ENCODE assay signal across 8 mouse cellular contexts in the genomic region with DNA sequence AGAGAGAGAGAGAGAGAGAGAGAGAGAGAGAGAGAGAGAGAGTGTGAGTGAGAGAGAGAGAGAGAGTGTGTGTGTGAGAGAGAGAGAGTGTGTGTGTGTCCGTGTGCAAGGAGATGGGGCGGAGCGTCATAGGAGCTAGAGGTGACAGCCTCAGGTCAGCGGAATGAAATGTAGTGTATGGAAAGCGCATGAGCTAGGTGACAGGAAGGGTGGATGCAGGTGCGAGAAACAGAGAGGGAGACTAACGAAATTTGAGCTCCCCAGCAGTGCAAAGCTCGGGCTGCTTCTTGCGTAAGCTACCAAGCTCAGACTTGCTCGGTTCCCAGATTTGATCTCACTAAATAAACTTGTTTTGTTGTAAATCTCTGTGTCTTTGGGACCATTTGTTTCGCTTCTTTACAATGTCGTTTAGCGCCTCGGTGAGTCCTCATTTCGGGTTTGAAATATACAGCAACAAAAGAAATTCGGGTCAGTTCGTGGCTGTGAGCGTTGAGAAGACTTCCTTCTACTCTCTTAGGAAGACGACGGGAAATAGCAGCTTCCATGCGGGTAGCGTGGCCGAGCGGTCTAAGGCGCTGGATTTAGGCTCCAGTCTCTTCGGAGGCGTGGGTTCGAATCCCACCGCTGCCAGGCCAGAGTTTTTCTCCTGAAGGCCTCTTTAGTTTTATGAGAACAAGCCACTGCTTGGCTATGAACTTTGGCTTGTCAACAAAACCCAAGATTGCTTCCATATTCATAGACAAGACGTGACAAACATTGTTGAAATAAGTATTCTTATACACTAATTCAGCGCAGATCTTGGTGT. TPM values are rescaled to one million over a fixed set of nuclear protein-coding genes. Genes with fewer than 3 reads are reported as not detected.
DNase-seq lines count a peak whose midpoint lies in the region; ATAC-seq and TF ChIP-seq lines count a peak whose summit lies in the region.

No protein-coding gene starts in this region.

- no peaks in the 10 kb centered on the region for H3K36me3 ChIP-seq in ES-Bruce4 (ENCODE audit: control insufficient read depth, insufficient read depth, low read length, poor library complexity, severe bottlenecking)
- H3K36me3 ChIP-seq in forebrain, embryonic 14.5 days (ENCODE audit: control insufficient read depth, insufficient read depth, low read length): no peaks in the 10 kb centered on the region
- no peaks in the 10 kb centered on the region for H3K36me3 ChIP-seq in liver, embryonic 16.5 days (ENCODE audit: control insufficient read depth, insufficient read depth)
- no peaks in the 10 kb centered on the region for H3K36me3 ChIP-seq in neural tube, embryonic 12.5 days
- H3K36me3 ChIP-seq in stomach, postnatal 0 days (ENCODE audit: control insufficient read depth, insufficient read depth, low read length): no peaks in the 10 kb centered on the region

- H3K4me2 ChIP-seq in forebrain, embryonic 14.5 days (ENCODE audit: low read length): peak overlapping the region; percentile 94
- peak overlapping the region; percentile 95 for H3K4me2 ChIP-seq in liver, embryonic 16.5 days (ENCODE audit: low read depth, low read length)
- peak overlapping the region; percentile 97 for H3K4me2 ChIP-seq in neural tube, embryonic 12.5 days (replicated peaks)
- peak overlapping the region; percentile 83 for H3K4me2 ChIP-seq in stomach, postnatal 0 days (replicated peaks; ENCODE audit: low read depth)

- TF ChIP-seq POLR2A in ES-Bruce4 (IDR thresholded peaks at IDR 0.05; ENCODE audit: insufficient read depth, low read length): no peak

- TF ChIP-seq EP300 in ES-Bruce4 (IDR thresholded peaks at IDR 0.05; ENCODE audit: insufficient read depth, low read depth, low read length): 0 out of 2 replicates have a peak, but pooled peaks have one; percentile 16
- TF ChIP-seq EP300 in stomach, postnatal 0 days (optimal IDR thresholded peaks at IDR 0.05): peak; percentile 81

- H3K4me3 ChIP-seq in ES-Bruce4 (ENCODE audit: low read depth, low read length): peak overlapping the region; percentile 89
- peak overlapping the region; percentile 77 for H3K4me3 ChIP-seq in forebrain, embryonic 14.5 days (ENCODE audit: low read depth, low read length)
- H3K4me3 ChIP-seq in liver, embryonic 16.5 days (ENCODE audit: low read depth, low read length): peak overlapping the region; percentile 74
- H3K4me3 ChIP-seq in neural tube, embryonic 12.5 days: peak overlapping the region; percentile 79
- peak overlapping the region; percentile 68 for H3K4me3 ChIP-seq in stomach, postnatal 0 days (ENCODE audit: low read depth, low read length)

- H3K4me1 ChIP-seq in ES-Bruce4 (ENCODE audit: control insufficient read depth, insufficient read depth, low read length): peaks cover 2% of the 10 kb centered on the region
- peaks cover 14% of the 10 kb centered on the region; the same call in 1 of the 2 replicates for H3K4me1 ChIP-seq in forebrain, embryonic 14.5 days (ENCODE audit: control insufficient read depth, insufficient read depth, low read length)
- peaks cover 56% of the 10 kb centered on the region for H3K4me1 ChIP-seq in liver, embryonic 16.5 days (ENCODE audit: control insufficient read depth, low read depth, low read length)
- H3K4me1 ChIP-seq in neural tube, embryonic 12.5 days: peaks cover 37% of the 10 kb centered on the region
- peaks cover 2% of the 10 kb centered on the region; the same call in 1 of the 2 replicates for H3K4me1 ChIP-seq in stomach, postnatal 0 days (replicated peaks; ENCODE audit: control insufficient read depth, insufficient read depth)

- no peak for TF ChIP-seq CTCF in ES-Bruce4 (IDR thresholded peaks at IDR 0.05; ENCODE audit: low read depth, low read length)
- no peak for TF ChIP-seq CTCF in stomach, postnatal 0 days (IDR thresholded peaks at IDR 0.05; ENCODE audit: low read depth)

- under 1% methylated on average over 31 of the region's 31 CpGs for WGBS in forebrain, embryonic 14.5 days
- under 1% methylated on average over 31 of the region's 31 CpGs for WGBS in large intestine, adult 2 months
- WGBS in liver, embryonic 16.5 days (ENCODE audit: insufficient replicate concordance): under 1% methylated on average over 31 of the region's 31 CpGs
- WGBS in neural tube, embryonic 12.5 days: under 1% methylated on average over 31 of the region's 31 CpGs
- WGBS in stomach, postnatal 0 days: under 1% methylated on average over 31 of the region's 31 CpGs

- peak overlapping the region; percentile 35; the same call in 1 of the 2 replicates for H3K27ac ChIP-seq in ES-Bruce4 (ENCODE audit: insufficient read depth, low read length)
- H3K27ac ChIP-seq in forebrain, embryonic 14.5 days (ENCODE audit: low read depth, low read length): peak overlapping the region; percentile 74
- H3K27ac ChIP-seq in liver, embryonic 16.5 days (ENCODE audit: low read length): peak overlapping the region; percentile 83
- H3K27ac ChIP-seq in neural tube, embryonic 12.5 days: no peak overlapping the region
- peak overlapping the region; percentile 89 for H3K27ac ChIP-seq in stomach, postnatal 0 days (replicated peaks)

- intact Hi-C loops in heart, postnatal 14 days (cut with DNase I): loop anchor here (1.0 kb wide), 2 partner anchors 61 to 83 kb away; no protein-coding TSS in a partner anchor

- peak; percentile 65 for ATAC-seq in forebrain, embryonic 14.5 days
- ATAC-seq in liver, embryonic 16.5 days (ENCODE audit: low read depth): peak; percentile 70
- ATAC-seq in neural tube, embryonic 12.5 days (ENCODE audit: low FRiP score, low read depth): peak; percentile 68
- peak; percentile 62 for ATAC-seq in stomach, postnatal 0 days (ENCODE audit: low FRiP score, low TSS enrichment)

- H3K9ac ChIP-seq in ES-Bruce4 (ENCODE audit: low read depth, poor library complexity, severe bottlenecking): peak overlapping the region; percentile 52
- H3K9ac ChIP-seq in forebrain, embryonic 14.5 days (ENCODE audit: low read length): peak overlapping the region; percentile 59
- H3K9ac ChIP-seq in liver, embryonic 16.5 days (ENCODE audit: low read depth, low read length): peak overlapping the region; percentile 64
- H3K9ac ChIP-seq in neural tube, embryonic 12.5 days: peak overlapping the region; percentile 29; the same call in 1 of the 2 replicates
- H3K9ac ChIP-seq in stomach, postnatal 0 days (ENCODE audit: low read length): peak overlapping the region; percentile 58

- DNase-seq in c-Kit-positive CD71-positive TER-119-positive erythroid progenitor cells, embryonic 14.5 days (ENCODE audit: low spot score): peak; percentile 92
- peak; percentile 96 for DNase-seq in forebrain, embryonic 14.5 days (ENCODE audit: low spot score)
- DNase-seq in heart, postnatal 14 days: peak; percentile 88 to 90
- peak; percentile 75 for DNase-seq in large intestine, adult 2 months (ENCODE audit: low read depth, low spot score)
- DNase-seq in stomach, postnatal 0 days (ENCODE audit: low spot score): peak; percentile 87

- peaks cover 17% of the 10 kb centered on the region for H3K27me3 ChIP-seq in ES-Bruce4 (ENCODE audit: control insufficient read depth, insufficient read depth, low read length, poor library complexity, severe bottlenecking)
- H3K27me3 ChIP-seq in forebrain, embryonic 14.5 days (replicated peaks; ENCODE audit: control insufficient read depth, insufficient read depth, low read length): peaks cover 6% of the 10 kb centered on the region; the same call in 1 of the 2 replicates
- peaks cover 42% of the 10 kb centered on the region for H3K27me3 ChIP-seq in liver, embryonic 16.5 days (ENCODE audit: control insufficient read depth, insufficient read depth, low read depth, low read length)
- peaks cover 19% of the 10 kb centered on the region; the same call in 1 of the 2 replicates for H3K27me3 ChIP-seq in neural tube, embryonic 12.5 days (replicated peaks)
- no peaks in the 10 kb centered on the region for H3K27me3 ChIP-seq in stomach, postnatal 0 days (ENCODE audit: control insufficient read depth, insufficient read depth, low read length)

- no peaks in the 10 kb centered on the region for H3K9me3 ChIP-seq in ES-Bruce4 (replicated peaks; ENCODE audit: control insufficient read depth, insufficient read depth, low read length, poor library complexity, severe bottlenecking)
- H3K9me3 ChIP-seq in forebrain, embryonic 14.5 days (replicated peaks; ENCODE audit: control insufficient read depth, low read length): no peaks in the 10 kb centered on the region
- no peaks in the 10 kb centered on the region for H3K9me3 ChIP-seq in liver, embryonic 16.5 days (replicated peaks; ENCODE audit: control insufficient read depth, low read length)
- no peaks in the 10 kb centered on the region for H3K9me3 ChIP-seq in neural tube, embryonic 12.5 days
- no peaks in the 10 kb centered on the region for H3K9me3 ChIP-seq in stomach, postnatal 0 days (ENCODE audit: control insufficient read depth, low read length)

RNA-seq across cellular contexts. Expression of a gene that starts 1.5 kb away (rescaled TPM):
- polyA plus RNA-seq in ES-Bruce4 (2011; ENCODE audit: insufficient read depth, insufficient read length, low read depth, missing spikeins): not detected in 2 replicates
- 0.14 TPM in 2 replicates for polyA plus RNA-seq in forebrain, embryonic 14.5 days (2014; fragmentation: Nextera tagmentation; extraction: Ambion mirVana)
- under 1 TPM; 0.33 to 0.44 TPM for total RNA-seq in heart, postnatal 14 days (2021)
- 0.14 and 0.25 TPM in 2 replicates for polyA plus RNA-seq in large intestine, adult 2 months (2012; rRNA removed)
- polyA plus RNA-seq in liver, embryonic 16.5 days (2015; fragmentation: Nextera tagmentation; extraction: Ambion mirVana): 0.07 TPM in 1 of 2 replicates, not detected in the other
- polyA plus RNA-seq in neural tube, embryonic 12.5 days (2016; fragmentation: Nextera tagmentation; extraction: Ambion mirVana): not detected in 2 replicates
- polyA plus RNA-seq in stomach, postnatal 0 days (2015; fragmentation: Nextera tagmentation; extraction: Ambion mirVana): 0.24 and 0.41 TPM in 2 replicates

RNA-seq across cellular contexts. Expression of a gene that starts 1.8 kb away (rescaled TPM):
- 1.7 and 2.0 TPM in 2 replicates for polyA plus RNA-seq in ES-Bruce4 (2011; ENCODE audit: insufficient read depth, insufficient read length, low read depth, missing spikeins)
- 0.94 and 2.1 TPM in 2 replicates for polyA plus RNA-seq in forebrain, embryonic 14.5 days (2014; fragmentation: Nextera tagmentation; extraction: Ambion mirVana)
- not detected for total RNA-seq in heart, postnatal 14 days (2021)
- polyA plus RNA-seq in large intestine, adult 2 months (2012; rRNA removed): 0.36 and 0.62 TPM in 2 replicates
- 0.09 and 0.39 TPM in 2 replicates for polyA plus RNA-seq in liver, embryonic 16.5 days (2015; fragmentation: Nextera tagmentation; extraction: Ambion mirVana)
- polyA plus RNA-seq in neural tube, embryonic 12.5 days (2016; fragmentation: Nextera tagmentation; extraction: Ambion mirVana): 0.65 TPM in 1 of 2 replicates, not detected in the other
- 20.2 and 22.5 TPM in 2 replicates for polyA plus RNA-seq in stomach, postnatal 0 days (2015; fragmentation: Nextera tagmentation; extraction: Ambion mirVana)

RNA-seq across cellular contexts. Expression of a gene that starts 3.7 kb away (rescaled TPM):
- polyA plus RNA-seq in ES-Bruce4 (2011; ENCODE audit: insufficient read depth, insufficient read length, low read depth, missing spikeins): not detected in 2 replicates
- 0.23 and 0.24 TPM in 2 replicates for polyA plus RNA-seq in forebrain, embryonic 14.5 days (2014; fragmentation: Nextera tagmentation; extraction: Ambion mirVana)
- total RNA-seq in heart, postnatal 14 days (2021): under 1 TPM; 0.14 to 0.32 TPM
- polyA plus RNA-seq in large intestine, adult 2 months (2012; rRNA removed): 0.07 and 0.15 TPM in 2 replicates
- 0.06 and 0.07 TPM in 2 replicates for polyA plus RNA-seq in liver, embryonic 16.5 days (2015; fragmentation: Nextera tagmentation; extraction: Ambion mirVana)
- 0.28 TPM in 2 replicates for polyA plus RNA-seq in neural tube, embryonic 12.5 days (2016; fragmentation: Nextera tagmentation; extraction: Ambion mirVana)
- polyA plus RNA-seq in stomach, postnatal 0 days (2015; fragmentation: Nextera tagmentation; extraction: Ambion mirVana): 0.29 and 0.41 TPM in 2 replicates

RNA-seq across cellular contexts. Expression of a gene that starts 28.9 kb away (rescaled TPM):
- 25.0 and 29.3 TPM in 2 replicates for polyA plus RNA-seq in ES-Bruce4 (2011; ENCODE audit: insufficient read depth, insufficient read length, low read depth, missing spikeins)
- 6.8 and 11.6 TPM in 2 replicates for polyA plus RNA-seq in forebrain, embryonic 14.5 days (2014; fragmentation: Nextera tagmentation; extraction: Ambion mirVana)
- 100 to 1,000 TPM; 100 to 103 TPM for total RNA-seq in heart, postnatal 14 days (2021)
- polyA plus RNA-seq in large intestine, adult 2 months (2012; rRNA removed): 6.1 and 13.9 TPM in 2 replicates
- polyA plus RNA-seq in liver, embryonic 16.5 days (2015; fragmentation: Nextera tagmentation; extraction: Ambion mirVana): 6.9 and 8.5 TPM in 2 replicates
- polyA plus RNA-seq in neural tube, embryonic 12.5 days (2016; fragmentation: Nextera tagmentation; extraction: Ambion mirVana): 7.4 and 9.0 TPM in 2 replicates
- 7.7 and 13.1 TPM in 2 replicates for polyA plus RNA-seq in stomach, postnatal 0 days (2015; fragmentation: Nextera tagmentation; extraction: Ambion mirVana)

RNA-seq across cellular contexts. Expression of a gene that starts 32.9 kb away (rescaled TPM):
- 0.27 TPM in 1 of 2 replicates, not detected in the other for polyA plus RNA-seq in ES-Bruce4 (2011; ENCODE audit: insufficient read depth, insufficient read length, low read depth, missing spikeins)
- polyA plus RNA-seq in forebrain, embryonic 14.5 days (2014; fragmentation: Nextera tagmentation; extraction: Ambion mirVana): 0.15 TPM in 1 of 2 replicates, not detected in the other
- total RNA-seq in heart, postnatal 14 days (2021): not detected
- 0.06 TPM in 1 of 2 replicates, not detected in the other for polyA plus RNA-seq in large intestine, adult 2 months (2012; rRNA removed)
- polyA plus RNA-seq in liver, embryonic 16.5 days (2015; fragmentation: Nextera tagmentation; extraction: Ambion mirVana): not detected in 2 replicates
- polyA plus RNA-seq in neural tube, embryonic 12.5 days (2016; fragmentation: Nextera tagmentation; extraction: Ambion mirVana): 0.20 TPM in 1 of 2 replicates, not detected in the other
- polyA plus RNA-seq in stomach, postnatal 0 days (2015; fragmentation: Nextera tagmentation; extraction: Ambion mirVana): 80.5 and 91.8 TPM in 2 replicates
